Mouse (Mus musculus): ENCODE measurements around the gene Cops3.
A peak's percentile ranks its signal among the peaks of the same experiment; 100 is the strongest.
"Not testable (repeated sequence)": the region's sequence is repeated elsewhere in the genome, so short reads cannot be mapped to it uniquely, and the experiment has no call there.

The Cops3 gene

GRCm38 (mm10) chr11:59839459-59840126 lies at the start of gene Cops3:
Cops3 (minus strand) TSS chr11:59839838.
- DNase-seq, result peak; percentile 93 to 96

GRCm38 (mm10) chr11:59888151-59888550 lies 48.5 kb upstream of the Cops3 start:
- DNase-seq, result no peak

GRCm38 (mm10) chr11:59886952-59887351 lies 47.3 kb upstream of the Cops3 start:
- DNase-seq, result no peak

GRCm38 (mm10) chr11:59885217-59885986 lies 45.8 kb upstream of the Cops3 start:
- no peak for DNase-seq

GRCm38 (mm10) chr11:59880031-59880430 lies 40.4 kb upstream of the Cops3 start:
- peak; percentile 13 to 19 for DNase-seq

- DNase-seq, result no peak
Observed at GRCm38 (mm10) chr11:59872124-59872523, 32.5 kb upstream of the Cops3 start.

GRCm38 (mm10) chr11:59864316-59864715 lies 24.7 kb upstream of the Cops3 start:
- no peak for DNase-seq

- no peak for DNase-seq
Observed at GRCm38 (mm10) chr11:59860467-59860866, 20.8 kb upstream of the Cops3 start.

GRCm38 (mm10) chr11:59852865-59853264 lies 13.2 kb upstream of the Cops3 start:
- DNase-seq, result no peak

- peak; percentile 46 to 53 for DNase-seq
Observed at GRCm38 (mm10) chr11:59847891-59848884, 8.6 kb upstream of the Cops3 start.

GRCm38 (mm10) chr11:59847131-59847530 lies 7.5 kb upstream of the Cops3 start:
- peak; percentile 19 to 42 for DNase-seq

GRCm38 (mm10) chr11:59846311-59846710 lies 6.7 kb upstream of the Cops3 start:
- DNase-seq, result no peak

- DNase-seq, result peak; percentile 87 to 92
Observed at GRCm38 (mm10) chr11:59839008-59839458, 605 bp downstream of the Cops3 start, which contains the start of gene Nt5m. Nt5m (plus strand) TSS chr11:59839447.

- DNase-seq, result no peak
Observed at GRCm38 (mm10) chr11:59838426-59838825, 1.2 kb downstream of the Cops3 start.

GRCm38 (mm10) chr11:59837789-59838188 lies 1.8 kb downstream of the Cops3 start:
- DNase-seq, result not testable (repeated sequence)

GRCm38 (mm10) chr11:59821625-59822024 lies 18.0 kb downstream of the Cops3 start:
- DNase-seq, result no peak

- no peak for DNase-seq
Observed at GRCm38 (mm10) chr11:59817916-59818315, 21.7 kb downstream of the Cops3 start.

- no peak for DNase-seq
Observed at GRCm38 (mm10) chr11:59815482-59816065, 24.1 kb downstream of the Cops3 start.

GRCm38 (mm10) chr11:59814936-59815335 lies 24.7 kb downstream of the Cops3 start:
- DNase-seq, result no peak

- no peak for DNase-seq
Observed at GRCm38 (mm10) chr11:59814311-59814710, 25.3 kb downstream of the Cops3 start.

GRCm38 (mm10) chr11:59813276-59813675 lies 26.4 kb downstream of the Cops3 start:
- DNase-seq, result no peak

GRCm38 (mm10) chr11:59811211-59811610 lies 28.4 kb downstream of the Cops3 start:
- DNase-seq, result no peak

Data from thymus, adult 18-20 months (tissue).